Mouse (Mus musculus) CH12F3 (cell line): ENCODE measurements around the gene Fam124a.
"Not testable (repeated sequence)": the region's sequence is repeated elsewhere in the genome, so short reads cannot be mapped to it uniquely, and the experiment has no call there.

Experiments used
- in situ Hi-C: fragments of 300-500 bp; cut with MboI; formaldehyde crosslinking; loops from 2 replicates; pipeline ENCODE4 v1.14.3; 2020; ENCODE audit warnings: low sequenced_read_pairs

The Fam124a gene

GRCm38 (mm10) chr14:62573454-62573853 is 17.9 kb downstream of the Fam124a start:
- in situ Hi-C loops = no loop called here

- in situ Hi-C loops = no loop called here
Observed at GRCm38 (mm10) chr14:62574906-62575305, 19.4 kb downstream of the Fam124a start.

GRCm38 (mm10) chr14:62575862-62576261 is 20.3 kb downstream of the Fam124a start:
- in situ Hi-C loops = no loop called here

GRCm38 (mm10) chr14:62580945-62581344 is 25.4 kb downstream of the Fam124a start:
- in situ Hi-C loops = no loop called here

GRCm38 (mm10) chr14:62581768-62582167 is 26.2 kb downstream of the Fam124a start:
- in situ Hi-C loops = no loop called here

- in situ Hi-C loops = no loop called here
Observed at GRCm38 (mm10) chr14:62584637-62585036, 29.1 kb downstream of the Fam124a start.

- in situ Hi-C loops = no loop called here
Observed at GRCm38 (mm10) chr14:62585338-62585737, 29.8 kb downstream of the Fam124a start.

GRCm38 (mm10) chr14:62600109-62600522 is 44.6 kb downstream of the Fam124a start:
- in situ Hi-C loops = no loop called here

GRCm38 (mm10) chr14:62602271-62602670 is 46.7 kb downstream of the Fam124a start:
- in situ Hi-C loops = no loop called here

- in situ Hi-C loops = no loop called here
Observed at GRCm38 (mm10) chr14:62602869-62603268, 47.3 kb downstream of the Fam124a start.

- in situ Hi-C loops = no loop called here
Observed at GRCm38 (mm10) chr14:62607791-62608196, 52.3 kb downstream of the Fam124a start.

- in situ Hi-C loops = no loop called here
Observed at GRCm38 (mm10) chr14:62609904-62610303, 54.4 kb downstream of the Fam124a start.

GRCm38 (mm10) chr14:62622393-62622792 is 66.9 kb downstream of the Fam124a start:
- in situ Hi-C loops = no loop called here

- in situ Hi-C loops = no loop called here
Observed at GRCm38 (mm10) chr14:62627951-62628350, 72.4 kb downstream of the Fam124a start.

- in situ Hi-C loops = no loop called here
Observed at GRCm38 (mm10) chr14:62637436-62638344, 82.2 kb downstream of the Fam124a start.

GRCm38 (mm10) chr14:62638345-62638702 is 82.8 kb downstream of the Fam124a start:
- in situ Hi-C loops = no loop called here

GRCm38 (mm10) chr14:62639111-62639510 is 83.6 kb downstream of the Fam124a start:
- in situ Hi-C loops = no loop called here

GRCm38 (mm10) chr14:62639551-62639950 is 84.0 kb downstream of the Fam124a start:
- in situ Hi-C loops = no loop called here

- in situ Hi-C loops = no loop called here
Observed at GRCm38 (mm10) chr14:62640396-62640795, 84.9 kb downstream of the Fam124a start.

GRCm38 (mm10) chr14:62642368-62642767 is 86.8 kb downstream of the Fam124a start:
- in situ Hi-C loops = not testable (repeated sequence)

- in situ Hi-C loops = no loop called here
Observed at GRCm38 (mm10) chr14:62648405-62648804, 92.9 kb downstream of the Fam124a start.

- in situ Hi-C loops = no loop called here
Observed at GRCm38 (mm10) chr14:62650376-62650775, 94.8 kb downstream of the Fam124a start.

- in situ Hi-C loops = no loop called here
Observed at GRCm38 (mm10) chr14:62651771-62652170, 96.2 kb downstream of the Fam124a start.
